Mouse (Mus musculus) thymus, postnatal 0 days (tissue): ENCODE measurements around the gene Rcan1. TPM values are rescaled to one million over a fixed set of nuclear protein-coding genes. Genes with fewer than 3 reads are reported as not detected.

Source experiments
- DNase-seq: peaks from one replicate; pipeline ENCODE4 v3.0.0-alpha.2; 2015; ENCODE audit warnings: low spot score
- polyA plus RNA-seq: library from polyadenylated mRNA; unstranded; fragments of >200 nt; fragmentation: Nextera tagmentation; extraction: Ambion mirVana; gene quantifications from 2 replicates; pipeline ENCODE4 v1.2.1, GENCODE M21; 2015

The Rcan1 gene
- polyA plus RNA-seq, 1 experiment from 2014 or later: 29.3 TPM

DNA sequence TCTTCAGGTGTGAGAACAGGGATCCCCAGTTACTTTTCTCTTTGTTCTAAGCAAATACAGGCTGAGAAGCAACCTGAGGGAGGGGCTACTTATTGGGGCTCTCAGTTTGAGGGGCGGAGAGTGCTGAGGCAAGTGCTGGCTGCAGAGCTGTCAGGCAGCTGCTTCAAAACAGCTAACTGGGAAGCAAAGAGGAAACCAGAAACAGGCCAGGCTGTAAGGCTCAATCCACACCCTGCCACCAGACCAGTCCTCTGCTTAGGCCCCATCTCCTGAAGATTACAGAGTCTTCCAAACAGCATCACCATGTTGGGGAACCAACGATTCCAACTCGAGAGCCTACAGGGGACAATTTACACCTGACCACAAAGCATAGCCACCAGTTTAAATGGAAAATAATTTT is 2.2 kb upstream of the Rcan1 start:
- DNase-seq: no peak

DNA sequence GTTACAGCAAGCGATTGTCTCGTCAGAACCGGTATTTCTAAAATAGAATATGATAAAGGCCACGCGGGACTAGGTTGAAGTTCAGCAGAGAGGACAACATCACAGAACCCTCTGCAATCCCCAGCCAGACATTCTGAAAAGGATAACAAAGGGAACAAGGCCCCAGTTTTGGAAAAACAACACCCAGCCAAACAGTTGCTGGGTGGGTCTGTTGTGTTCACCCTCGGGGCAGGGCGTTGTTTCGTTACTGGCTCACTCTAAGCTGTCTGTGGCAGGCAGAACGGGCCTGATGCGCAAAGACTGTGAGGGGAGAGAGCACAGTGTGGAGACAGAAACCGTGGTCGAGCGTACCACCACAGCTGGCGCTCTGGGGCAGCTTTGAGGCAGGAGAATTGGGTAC is 2.2 kb downstream of the Rcan1 start:
- DNase-seq: no peak

DNA sequence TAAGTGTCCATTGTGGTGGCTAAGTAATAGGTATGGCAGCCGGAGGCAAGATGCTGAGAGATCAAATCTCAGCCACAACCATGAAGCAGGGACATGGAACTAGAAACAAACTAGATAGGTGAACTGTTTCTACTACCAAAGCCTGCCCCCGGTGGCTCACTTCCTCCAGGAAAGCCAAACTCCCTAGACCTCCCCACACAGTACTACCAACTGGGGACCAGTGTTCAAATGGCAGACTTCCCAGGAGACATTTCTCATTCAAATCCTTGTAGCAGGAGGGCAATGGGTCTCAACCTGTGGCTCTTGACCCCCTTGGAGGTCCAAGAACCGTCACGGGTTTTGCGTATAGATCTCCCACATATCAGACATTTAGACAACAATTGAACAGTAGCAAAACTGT is 3.6 kb downstream of the Rcan1 start:
- DNase-seq: no peak

GRCm38 (mm10) chr16:92465642-92466526 is 4.8 kb downstream of the Rcan1 start:
- DNase-seq: peak; percentile 98

DNA sequence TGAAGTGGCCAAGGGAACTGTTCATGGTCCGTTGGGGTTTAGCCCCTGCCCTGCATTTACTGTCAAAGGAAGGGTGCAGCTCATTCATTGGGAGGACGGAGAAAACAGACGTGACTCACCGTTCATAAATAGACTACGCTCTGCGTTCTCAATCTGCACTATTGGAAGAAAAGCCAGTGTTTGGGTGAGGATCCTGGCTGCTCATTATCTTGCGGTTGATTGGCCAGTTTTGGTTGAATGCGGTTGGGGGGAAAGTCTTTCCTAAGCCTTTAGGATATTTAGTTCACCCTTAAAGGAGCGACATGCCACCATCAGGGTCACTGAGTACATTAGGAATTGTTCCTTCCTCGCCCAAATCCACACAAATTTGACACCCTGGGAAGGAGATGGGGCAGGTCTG is 5.4 kb downstream of the Rcan1 start:
- no peak for DNase-seq

GRCm38 (mm10) chr16:92464390-92464972 is 6.2 kb downstream of the Rcan1 start:
- no peak for DNase-seq

GRCm38 (mm10) chr16:92461412-92461811 is 9.3 kb downstream of the Rcan1 start:
- no peak for DNase-seq

- peak; percentile 57 for DNase-seq
Measured at GRCm38 (mm10) chr16:92457594-92457993, 13.1 kb downstream of the Rcan1 start.

DNA sequence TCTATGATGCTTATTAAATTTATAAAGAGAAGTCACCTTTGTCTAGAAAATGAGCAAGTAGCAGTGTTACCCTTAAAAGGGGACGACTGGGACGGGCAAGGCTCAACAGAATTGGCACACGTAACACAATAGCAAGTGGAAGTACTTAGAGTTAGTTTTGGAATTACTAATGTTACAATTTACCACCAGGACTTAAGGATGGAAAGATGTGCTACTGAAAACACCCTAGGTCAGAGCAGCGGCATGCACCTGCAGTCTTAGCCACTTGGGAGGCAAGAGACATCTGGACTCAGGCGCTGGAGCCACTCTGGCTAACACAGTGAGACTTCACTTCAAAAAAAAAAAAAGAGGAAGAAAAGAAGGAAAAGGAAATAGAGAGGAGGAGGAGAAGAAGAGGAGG is 14.7 kb downstream of the Rcan1 start:
- no peak for DNase-seq

- no peak for DNase-seq
Measured at GRCm38 (mm10) chr16:92455488-92455887, 15.2 kb downstream of the Rcan1 start.

DNA sequence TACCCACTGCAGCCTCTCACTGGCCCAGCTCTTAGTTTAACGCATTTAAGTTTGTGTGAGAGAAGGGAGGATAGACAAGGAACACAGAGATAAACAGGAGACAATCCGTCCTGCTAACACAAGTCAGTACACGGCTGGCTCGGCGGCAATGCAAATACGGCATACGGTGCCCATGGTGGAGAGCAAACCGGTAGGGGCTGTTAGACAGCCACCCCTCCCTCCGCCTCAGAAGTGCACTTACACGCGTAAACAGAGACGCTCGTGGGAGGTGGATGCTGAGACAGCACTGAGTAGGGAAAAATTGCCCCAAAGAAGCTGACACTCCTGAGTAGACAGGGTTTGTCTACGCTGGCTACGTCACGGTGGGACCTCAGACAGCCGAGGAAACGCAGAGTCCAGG is 16.2 kb downstream of the Rcan1 start:
- DNase-seq: no peak

DNA sequence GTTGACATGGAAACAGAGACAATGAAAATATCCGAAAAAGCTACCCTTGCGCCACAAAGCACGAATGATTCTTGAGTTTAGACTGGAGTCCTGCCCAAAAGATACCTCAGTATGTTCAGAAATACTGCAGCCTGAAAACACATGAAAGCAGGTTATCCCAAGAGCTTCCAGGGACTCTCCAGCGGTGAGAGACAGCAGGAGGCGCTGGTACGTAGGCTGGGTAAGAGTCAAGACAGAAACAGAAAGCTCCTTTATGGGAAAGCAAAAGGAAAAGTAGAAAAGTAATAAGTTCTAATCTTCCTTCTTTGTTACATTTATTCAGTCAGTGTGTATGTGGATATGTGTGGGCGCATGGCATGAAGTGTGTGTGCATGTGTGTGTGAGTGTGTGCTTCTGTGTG is 16.7 kb downstream of the Rcan1 start:
- no peak for DNase-seq

DNA sequence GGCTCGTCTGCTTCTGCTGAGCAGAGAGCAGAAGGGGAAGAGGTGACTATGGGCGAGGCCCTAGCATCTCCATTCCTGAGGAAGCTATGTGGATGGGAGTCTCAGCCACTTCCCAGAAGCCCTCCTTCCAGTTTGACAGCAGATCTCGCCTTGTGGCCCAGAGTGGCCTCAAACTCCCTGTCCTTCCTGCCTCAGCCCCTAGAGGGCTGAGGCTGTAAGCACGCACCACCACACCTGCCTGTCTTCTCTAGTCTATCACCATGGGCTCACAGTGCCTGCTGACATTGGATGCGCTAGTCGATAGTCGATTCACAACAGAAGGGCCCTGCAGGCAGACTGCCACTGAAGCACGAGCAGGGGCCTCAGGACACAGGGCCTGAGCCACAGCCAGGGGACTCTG is 18.1 kb downstream of the Rcan1 start:
- no peak for DNase-seq

DNA sequence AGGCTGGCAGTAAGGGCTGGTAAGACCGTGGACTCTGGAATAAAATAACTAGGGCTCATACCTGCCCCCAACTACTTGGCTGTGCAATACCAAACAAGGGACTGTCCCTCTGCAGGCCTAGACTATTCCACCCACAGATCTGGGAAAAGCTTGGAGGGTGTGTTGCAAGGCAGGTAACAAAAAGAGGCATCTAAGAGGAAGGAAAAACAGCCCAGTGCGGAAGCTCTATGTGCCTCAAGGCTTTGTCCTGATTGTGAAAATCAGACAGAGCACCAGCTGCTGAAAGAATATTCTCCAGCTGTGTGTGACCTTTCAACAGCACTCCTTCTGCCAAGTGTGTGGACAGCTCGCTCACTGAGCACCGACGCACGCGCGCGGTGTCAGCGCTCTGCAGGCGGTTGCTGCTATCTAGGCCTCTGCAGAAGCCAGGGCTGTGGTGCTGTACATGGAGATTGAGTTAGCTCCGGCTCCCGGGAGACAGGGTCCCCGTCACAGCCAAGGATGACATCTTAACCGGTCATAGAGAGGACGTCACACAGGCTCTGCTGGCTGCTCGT is 19.1 kb downstream of the Rcan1 start:
- DNase-seq: no peak

GRCm38 (mm10) chr16:92450331-92450730 is 20.3 kb downstream of the Rcan1 start:
- no peak for DNase-seq

- no peak for DNase-seq
Measured at GRCm38 (mm10) chr16:92449080-92449479, 21.6 kb downstream of the Rcan1 start.

- DNase-seq: peak; percentile 26
Measured at GRCm38 (mm10) chr16:92445377-92445776, 25.3 kb downstream of the Rcan1 start.

- no peak for DNase-seq
Measured at GRCm38 (mm10) chr16:92443644-92444113, 27.0 kb downstream of the Rcan1 start.

DNA sequence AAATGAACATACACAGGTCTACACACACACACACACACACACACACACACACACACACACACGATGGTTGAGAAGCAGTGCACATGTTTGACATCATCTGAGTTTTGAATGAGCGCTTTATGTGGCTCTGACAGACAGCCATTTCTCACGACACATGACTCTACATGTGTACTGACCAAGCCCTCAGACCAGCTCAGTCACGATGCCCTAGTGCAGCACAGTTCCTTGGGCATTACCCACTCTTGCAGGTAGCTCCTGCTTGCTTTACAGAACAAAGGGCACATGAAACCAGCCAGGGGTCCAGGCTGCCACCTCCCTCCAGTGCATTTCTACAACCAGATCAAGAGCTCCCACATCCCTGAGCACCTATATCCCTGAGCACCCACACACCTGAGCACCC is 27.7 kb downstream of the Rcan1 start:
- DNase-seq: no peak

DNA sequence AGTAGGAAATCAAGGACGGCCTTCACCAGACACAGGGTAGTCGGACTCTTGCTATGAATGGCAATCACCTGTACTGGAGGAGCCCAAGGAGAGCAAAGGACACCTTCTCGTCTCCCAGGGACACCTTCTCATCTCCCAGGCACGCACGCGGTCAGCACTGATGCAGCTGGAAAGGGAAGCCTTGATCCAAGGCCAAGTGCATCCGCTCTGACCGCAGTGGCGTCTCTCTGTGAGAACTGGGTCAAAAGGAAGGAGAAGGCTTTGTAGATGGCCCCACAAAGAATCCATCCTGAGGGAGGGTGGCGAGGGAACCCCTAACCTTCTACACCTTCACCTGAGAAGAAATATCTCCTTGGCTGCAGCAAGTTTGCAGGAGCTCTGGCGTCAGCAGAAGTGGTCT is 28.5 kb downstream of the Rcan1 start:
- no peak for DNase-seq

- no peak for DNase-seq
Measured at GRCm38 (mm10) chr16:92441203-92441602, 29.5 kb downstream of the Rcan1 start.

- no peak for DNase-seq
Measured at GRCm38 (mm10) chr16:92440229-92440628, 30.4 kb downstream of the Rcan1 start.

DNA sequence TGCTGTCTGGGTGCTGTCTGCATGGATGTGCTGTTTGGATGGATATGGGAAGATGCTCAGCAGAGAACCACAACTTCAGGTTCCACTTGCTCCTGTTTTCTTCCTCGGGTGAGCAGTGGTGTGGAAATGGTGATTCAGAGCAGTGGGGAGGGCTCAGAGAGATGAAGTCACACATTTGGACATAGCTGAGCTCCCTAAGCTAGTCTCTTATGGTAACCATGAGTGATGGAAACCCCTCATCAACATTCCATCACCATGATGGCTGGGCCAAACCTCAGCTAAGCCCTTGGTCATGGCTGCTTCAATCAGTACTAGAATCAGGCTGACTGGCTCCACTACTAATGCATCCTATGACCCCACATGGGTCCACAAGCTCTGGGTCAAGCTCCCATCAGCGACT is 30.9 kb downstream of the Rcan1 start:
- DNase-seq: no peak
